Comparison of ENCODE assay signal across 9 mouse cellular contexts in genomic region chr2:73264611-73265195, GRCm38 (mm10). TPM values are rescaled to one million over a fixed set of nuclear protein-coding genes. Genes with fewer than 3 reads are reported as not detected.
A peak's percentile ranks its signal among the peaks of the same experiment; 100 is the strongest.
DNase-seq lines count a peak whose midpoint lies in the region; ATAC-seq lines count a peak whose summit lies in the region.
"Had no signal": no experiment of that assay in that cellular context is flagged by ENCODE, and none has a peak within 500 bp of the region (broad histone marks: within the 10 kb centered on the region; RNA-seq: fewer than 3 reads in every experiment).

No protein-coding gene starts in this region.

- peaks cover 3% of the 10 kb centered on the region; the same call in 1 of the 2 replicates for H3K9me3 ChIP-seq in forebrain, embryonic 16.5 days (ENCODE audit: control insufficient read depth, low read length)
- H3K9me3 ChIP-seq in liver, embryonic 12.5 days (replicated peaks): peaks cover 4% of the 10 kb centered on the region; the same call in 1 of the 2 replicates

- H3K4me2 ChIP-seq in forebrain, embryonic 16.5 days (ENCODE audit: low read length): peak overlapping the region; percentile 65
- peak overlapping the region; percentile 53 for H3K4me2 ChIP-seq in liver, embryonic 12.5 days

- H3K9ac ChIP-seq in forebrain, embryonic 16.5 days (replicated peaks; ENCODE audit: low read depth, low read length): no peak overlapping the region
- no peak overlapping the region for H3K9ac ChIP-seq in liver, embryonic 12.5 days

- peak overlapping the region; percentile 45 for H3K4me3 ChIP-seq in forebrain, embryonic 16.5 days (replicated peaks; ENCODE audit: low read length)
- H3K4me3 ChIP-seq in liver, embryonic 12.5 days: peak overlapping the region; percentile 39; the same call in 1 of the 2 replicates

- DNase-seq in embryo, embryonic 10.5 days (ENCODE audit: low spot score): peak; percentile 38
- no peak for DNase-seq in embryo, embryonic 9.5 days (ENCODE audit: extremely low spot score)
- DNase-seq in layer of hippocampus, adult 9-10 months (ENCODE audit: low spot score): no peak
- DNase-seq in ovary, postnatal 36 days (ENCODE audit: low spot score): no peak
- DNase-seq: layer of hippocampus, adult 9-11 months had no signal

- H3K4me1 ChIP-seq in forebrain, embryonic 16.5 days (replicated peaks; ENCODE audit: control insufficient read depth, insufficient read depth, low read length): peaks cover 18% of the 10 kb centered on the region
- peaks cover 12% of the 10 kb centered on the region; the same call in 1 of the 2 replicates for H3K4me1 ChIP-seq in liver, embryonic 12.5 days

- no peaks in the 10 kb centered on the region for H3K36me3 ChIP-seq in forebrain, embryonic 16.5 days (ENCODE audit: control insufficient read depth, insufficient read depth)
- H3K36me3 ChIP-seq in liver, embryonic 12.5 days: no peaks in the 10 kb centered on the region

- H3K27ac ChIP-seq in forebrain, embryonic 16.5 days (ENCODE audit: low read length): no peak overlapping the region
- H3K27ac ChIP-seq in liver, embryonic 12.5 days: no peak overlapping the region

- peaks cover 27% of the 10 kb centered on the region for H3K27me3 ChIP-seq in forebrain, embryonic 16.5 days (replicated peaks; ENCODE audit: control insufficient read depth, insufficient read depth, low read length)
- H3K27me3 ChIP-seq in liver, embryonic 12.5 days (replicated peaks): peaks cover 85% of the 10 kb centered on the region

- 4% methylated on average over 11 of the region's 11 CpGs for WGBS in forebrain, embryonic 16.5 days
- 6% methylated on average over 11 of the region's 11 CpGs for WGBS in liver, embryonic 12.5 days (ENCODE audit: insufficient replicate concordance)

- peak; percentile 22 for ATAC-seq in CD4-positive, CD25-positive, alpha-beta regulatory T cell, adult 4 months
- ATAC-seq in forebrain, embryonic 16.5 days: no peak
- no peak for ATAC-seq in liver, embryonic 12.5 days
- ATAC-seq in inflammation-experienced regulatory T-cells, adult 6 months: no peak

RNA-seq across cellular contexts. Expression of gene Sp9, which starts 7.0 kb away (rescaled TPM):
- not detected for polyA plus RNA-seq in CD4-positive, CD25-positive, alpha-beta regulatory T cell, adult 4 months (2017; shearing (Covaris generic))
- 6.6 and 8.8 TPM in 2 replicates for polyA plus RNA-seq in forebrain, embryonic 16.5 days (2015; fragmentation: Nextera tagmentation; extraction: Ambion mirVana)
- not detected in 2 replicates for polyA plus RNA-seq in liver, embryonic 12.5 days (2016; fragmentation: Nextera tagmentation; extraction: Ambion mirVana)
- not detected for polyA plus RNA-seq in inflammation-experienced regulatory T-cells, adult 6 months (2017; shearing (Covaris generic))

RNA-seq across cellular contexts. Expression of gene Ola1, which starts 46.0 kb away (rescaled TPM):
- 10 to 100 TPM; 77.4 to 77.6 TPM for polyA plus RNA-seq in CD4-positive, CD25-positive, alpha-beta regulatory T cell, adult 4 months (2017; shearing (Covaris generic))
- 98.5 and 105 TPM in 2 replicates for polyA plus RNA-seq in forebrain, embryonic 16.5 days (2015; fragmentation: Nextera tagmentation; extraction: Ambion mirVana)
- 72.7 and 77.3 TPM in 2 replicates for polyA plus RNA-seq in liver, embryonic 12.5 days (2016; fragmentation: Nextera tagmentation; extraction: Ambion mirVana)
- polyA plus RNA-seq in inflammation-experienced regulatory T-cells, adult 6 months (2017; shearing (Covaris generic)): 10 to 100 TPM; 68.4 to 91.6 (median 88.3) TPM

RNA-seq across cellular contexts. Expression of gene Scrn3, which starts 47.7 kb away (rescaled TPM):
- polyA plus RNA-seq in CD4-positive, CD25-positive, alpha-beta regulatory T cell, adult 4 months (2017; shearing (Covaris generic)): 10 to 100 TPM; 11.4 to 11.5 TPM
- 8.7 and 9.1 TPM in 2 replicates for polyA plus RNA-seq in forebrain, embryonic 16.5 days (2015; fragmentation: Nextera tagmentation; extraction: Ambion mirVana)
- polyA plus RNA-seq in liver, embryonic 12.5 days (2016; fragmentation: Nextera tagmentation; extraction: Ambion mirVana): 27.1 and 28.3 TPM in 2 replicates
- polyA plus RNA-seq in inflammation-experienced regulatory T-cells, adult 6 months (2017; shearing (Covaris generic)): 10 to 100 TPM in 2 of 3 experiments, 1 to 10 TPM in 1; 8.8 to 13.5 (median 12.5) TPM

RNA-seq across cellular contexts. Expression of gene Cir1, which starts 47.8 kb away (rescaled TPM):
- polyA plus RNA-seq in CD4-positive, CD25-positive, alpha-beta regulatory T cell, adult 4 months (2017; shearing (Covaris generic)): 10 to 100 TPM; 18.1 to 29.4 TPM
- polyA plus RNA-seq in forebrain, embryonic 16.5 days (2015; fragmentation: Nextera tagmentation; extraction: Ambion mirVana): 24.6 and 26.6 TPM in 2 replicates
- 17.4 and 19.1 TPM in 2 replicates for polyA plus RNA-seq in liver, embryonic 12.5 days (2016; fragmentation: Nextera tagmentation; extraction: Ambion mirVana)
- polyA plus RNA-seq in inflammation-experienced regulatory T-cells, adult 6 months (2017; shearing (Covaris generic)): 10 to 100 TPM; 18.9 to 30.4 (median 30.3) TPM
